Mouse (Mus musculus): ENCODE data around the gene Rbfox2.

Rbfox2 gene

GRCm38 (mm10) chr15:77129154-77129553 is 177.7 kb downstream of the Rbfox2 start:
- no peak for DNase-seq

GRCm38 (mm10) chr15:77127737-77128136 is 179.1 kb downstream of the Rbfox2 start:
- no peak for DNase-seq

GRCm38 (mm10) chr15:77126674-77127073 is 180.1 kb downstream of the Rbfox2 start:
- DNase-seq, result no peak

- no peak for DNase-seq
Observed at GRCm38 (mm10) chr15:77124372-77125117, 182.3 kb downstream of the Rbfox2 start.

- no peak for DNase-seq
Observed at GRCm38 (mm10) chr15:77122824-77123223, 184.0 kb downstream of the Rbfox2 start.

- no peak for DNase-seq
Observed at GRCm38 (mm10) chr15:77122208-77122607, 184.6 kb downstream of the Rbfox2 start.

- no peak for DNase-seq
Observed at GRCm38 (mm10) chr15:77119666-77120065, 187.1 kb downstream of the Rbfox2 start.

- DNase-seq, result no peak
Observed at GRCm38 (mm10) chr15:77117209-77117608, 189.6 kb downstream of the Rbfox2 start.

- no peak for DNase-seq
Observed at GRCm38 (mm10) chr15:77116139-77116722, 190.6 kb downstream of the Rbfox2 start.

GRCm38 (mm10) chr15:77115456-77115855 is 191.3 kb downstream of the Rbfox2 start:
- DNase-seq, result no peak

GRCm38 (mm10) chr15:77113591-77113990 is 193.2 kb downstream of the Rbfox2 start:
- no peak for DNase-seq

- no peak for DNase-seq
Observed at GRCm38 (mm10) chr15:77112378-77112777, 194.4 kb downstream of the Rbfox2 start.

- DNase-seq, result no peak
Observed at GRCm38 (mm10) chr15:77111924-77112323, 194.9 kb downstream of the Rbfox2 start.

GRCm38 (mm10) chr15:77110452-77110851 is 196.4 kb downstream of the Rbfox2 start:
- no peak for DNase-seq

- no peak for DNase-seq
Observed at GRCm38 (mm10) chr15:77107169-77107908, 199.5 kb downstream of the Rbfox2 start.

GRCm38 (mm10) chr15:77105273-77105672 is 201.5 kb downstream of the Rbfox2 start:
- DNase-seq, result no peak

GRCm38 (mm10) chr15:77104349-77105158 is 202.2 kb downstream of the Rbfox2 start:
- DNase-seq, result no peak

GRCm38 (mm10) chr15:77102685-77103084 is 204.1 kb downstream of the Rbfox2 start:
- no peak for DNase-seq

GRCm38 (mm10) chr15:77099756-77100155 is 207.0 kb downstream of the Rbfox2 start:
- DNase-seq, result no peak

GRCm38 (mm10) chr15:77097358-77097757 is 209.4 kb downstream of the Rbfox2 start:
- DNase-seq, result no peak

GRCm38 (mm10) chr15:77095216-77095615 is 211.6 kb downstream of the Rbfox2 start:
- no peak for DNase-seq

GRCm38 (mm10) chr15:77094431-77094830 is 212.4 kb downstream of the Rbfox2 start:
- no peak for DNase-seq

- DNase-seq, result no peak
Observed at GRCm38 (mm10) chr15:77091394-77091793, 215.4 kb downstream of the Rbfox2 start.

All from thymus, postnatal 4 days (tissue).